Mouse (Mus musculus) macrophage (primary cell): ENCODE data around the gene Sept10. TPM values are rescaled to one million over a fixed set of nuclear protein-coding genes. Genes with fewer than 3 reads are reported as not detected.
"Not testable (repeated sequence)": the region's sequence is repeated elsewhere in the genome, so short reads cannot be mapped to it uniquely, and the experiment has no call there.

Experiments
- H3K27ac ChIP-seq: fragments of 350-480 bp; formaldehyde crosslinking; 2 replicates; pipeline ENCODE4 v1.9.0; 2021
- H3K36me3 ChIP-seq: fragments of 350-480 bp; formaldehyde crosslinking; 2 replicates; pipeline ENCODE4 v1.9.0; 2021; ENCODE audit errors: inconsistent target
- H3K4me3 ChIP-seq: fragments of 350-480 bp; formaldehyde crosslinking; 2 replicates; pipeline ENCODE4 v1.9.0; 2021; ENCODE audit errors: inconsistent target
- H3K79me2 ChIP-seq: fragments of 350-480 bp; formaldehyde crosslinking; 2 replicates; pipeline ENCODE4 v1.9.0; 2021; ENCODE audit errors: inconsistent target
- WGBS: methylation state at CpG from one replicate; pipeline ENCODE4 v1.1.7; 2026; ENCODE audit warnings: inconsistent platforms; ENCODE audit not compliant: missing documents; 5-methylcytosine and 5-hydroxymethylcytosine counted together
- polyA plus RNA-seq: library from polyadenylated mRNA; stranded (reverse); fragments of 250-400 nt; gene quantifications from 3 replicates; pipeline ENCODE4 v1.2.4, GENCODE M21; 2018; ENCODE audit warnings: inconsistent platforms

The Sept10 gene
- polyA plus RNA-seq, 1 experiment from 2014 or later, result 10.3 TPM

DNA sequence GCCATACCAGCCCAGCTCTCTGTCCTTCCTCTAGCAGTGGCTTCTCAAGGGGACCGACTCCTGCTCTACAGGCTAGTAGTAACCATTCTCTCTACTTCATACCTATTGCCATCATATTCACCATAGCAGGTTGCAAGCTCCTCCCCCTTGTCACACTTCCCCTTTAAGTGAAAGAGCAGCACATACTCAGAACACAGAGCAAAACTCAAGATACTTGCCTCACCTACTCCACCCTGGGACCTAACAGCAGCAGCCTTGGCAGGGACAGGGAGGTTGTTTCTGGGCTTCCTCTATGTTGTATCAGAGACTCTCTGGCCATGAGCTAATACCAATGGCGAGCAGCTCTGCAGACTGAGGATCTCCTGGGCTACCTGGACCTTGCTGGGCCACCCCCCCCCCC lies 96.2 kb downstream of the Sept10 start:
- Histone ChIP-seq H3K4me3 (no peak overlapping the region), H3K27ac (no peak overlapping the region), H3K79me2 (no peaks in the 10 kb centered on the region), H3K36me3 (no peaks in the 10 kb centered on the region)
- 78% methylated on average over 2 of the region's 2 CpGs for WGBS

DNA sequence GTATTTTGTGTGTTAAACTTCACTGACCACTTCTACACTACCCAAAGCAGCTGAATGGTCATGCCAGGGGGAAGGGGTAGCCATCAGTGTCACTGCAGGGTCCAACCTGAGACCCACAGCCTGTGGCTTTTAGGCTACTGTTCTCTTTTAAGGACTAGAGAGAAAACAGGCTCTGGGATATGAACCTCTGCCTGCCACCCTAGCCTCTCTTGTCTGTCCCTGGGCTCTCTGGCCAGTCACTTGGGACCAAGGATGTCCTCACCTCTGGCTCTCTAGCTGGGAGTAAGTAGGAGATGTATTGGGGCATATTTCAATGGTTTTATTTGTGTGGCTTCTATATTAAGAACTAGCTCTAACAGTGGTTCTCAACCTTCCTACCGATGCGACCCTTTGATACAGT lies 101.8 kb downstream of the Sept10 start:
- Histone ChIP-seq H3K36me3 (no peaks in the 10 kb centered on the region), H3K4me3 (no peak overlapping the region), H3K27ac (no peak overlapping the region), H3K79me2 (no peaks in the 10 kb centered on the region)
- WGBS, result 92% methylated on average over 2 of the region's 2 CpGs

DNA sequence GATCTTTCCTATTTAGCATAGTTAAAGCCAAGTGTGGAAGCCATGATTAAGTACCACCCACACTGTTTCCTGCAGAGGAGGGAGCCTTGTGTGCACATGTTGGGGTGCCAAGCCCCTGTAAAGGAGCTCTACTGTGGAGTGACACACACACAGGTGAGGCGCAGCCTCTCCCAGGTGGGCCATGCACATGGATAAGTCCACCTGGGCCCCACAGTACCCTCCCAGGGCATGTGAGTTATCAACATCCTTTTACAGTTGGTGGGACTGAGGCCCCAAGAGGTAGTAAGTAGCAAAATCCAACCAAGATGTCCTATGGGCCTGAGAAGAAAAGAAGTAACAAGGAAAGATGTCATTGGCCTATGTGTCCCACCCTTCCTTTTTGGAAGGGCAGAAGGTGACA lies 102.6 kb downstream of the Sept10 start:
- Histone ChIP-seq H3K27ac (no peak overlapping the region), H3K79me2 (no peaks in the 10 kb centered on the region), H3K36me3 (no peaks in the 10 kb centered on the region), H3K4me3 (no peak overlapping the region)
- WGBS, result 77% methylated on average over 1 of the region's 1 CpGs

DNA sequence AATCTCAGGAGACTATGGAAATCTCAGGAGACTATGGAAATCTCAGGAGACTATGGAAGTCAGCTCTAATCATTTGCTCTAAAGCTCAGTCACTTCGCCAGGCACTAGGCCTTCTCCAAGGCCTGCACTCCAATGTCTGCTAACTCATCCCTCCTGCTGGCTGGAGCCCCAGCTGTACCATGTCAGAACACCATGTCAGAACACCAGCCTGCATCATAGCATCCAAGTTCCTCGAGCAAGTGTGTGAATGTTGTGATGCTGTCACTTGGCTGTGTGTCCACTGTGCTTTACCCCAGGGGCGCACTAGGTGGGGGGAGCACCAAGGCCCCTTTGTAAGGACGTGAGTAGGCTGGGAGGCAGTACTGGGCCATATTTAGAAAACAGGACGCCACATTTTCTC lies 104.1 kb downstream of the Sept10 start:
- H3K79me2 ChIP-seq, result no peaks in the 10 kb centered on the region
- H3K27ac ChIP-seq, result no peak overlapping the region
- H3K36me3 ChIP-seq, result no peaks in the 10 kb centered on the region
- 96% methylated on average over 4 of the region's 5 CpGs for WGBS
- no peak overlapping the region for H3K4me3 ChIP-seq

DNA sequence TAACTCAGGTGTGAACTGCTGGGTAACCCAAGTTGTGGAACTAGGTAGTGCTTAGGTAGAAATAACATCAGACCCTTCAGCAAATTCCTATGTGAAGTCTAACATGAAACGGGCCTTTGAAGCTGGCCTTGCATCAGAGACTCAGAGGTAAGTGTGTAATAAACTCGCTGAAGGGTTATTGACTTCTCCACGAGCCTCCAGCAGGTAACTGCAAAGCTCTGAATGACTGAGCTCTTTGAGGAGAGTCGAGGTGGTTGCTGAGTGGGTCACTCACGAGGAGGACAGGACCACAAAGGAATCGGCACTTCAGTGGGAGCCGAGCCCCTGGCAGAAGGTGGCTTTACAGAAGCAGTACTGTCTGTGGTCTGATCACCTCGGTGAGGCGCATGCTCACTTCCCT lies 105.3 kb downstream of the Sept10 start:
- Histone ChIP-seq H3K79me2 (no peaks in the 10 kb centered on the region), H3K27ac (no peak overlapping the region), H3K4me3 (no peak overlapping the region), H3K36me3 (no peaks in the 10 kb centered on the region)
- WGBS, result 71% methylated on average over 9 of the region's 9 CpGs

DNA sequence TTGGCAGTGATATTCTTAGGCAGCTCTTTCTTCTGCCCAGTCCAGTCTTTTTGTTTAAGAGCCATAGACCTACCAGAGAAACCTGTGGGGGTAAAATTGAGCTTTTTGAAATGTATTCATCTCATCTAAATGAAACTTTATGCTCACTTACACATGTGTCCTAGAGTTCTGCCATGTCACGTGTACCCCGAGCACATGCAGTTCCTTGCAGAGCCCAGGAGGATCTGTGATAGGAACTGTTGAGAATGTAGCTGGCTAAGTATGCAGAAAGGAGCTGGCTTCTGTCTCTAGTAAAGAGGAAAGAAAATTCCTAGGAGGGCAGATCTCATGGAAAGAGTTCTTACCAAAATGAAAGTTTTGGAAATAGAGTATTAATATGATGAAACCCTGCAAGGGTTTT lies 106.0 kb downstream of the Sept10 start:
- no peak overlapping the region for H3K27ac ChIP-seq
- H3K36me3 ChIP-seq, result no peaks in the 10 kb centered on the region
- no peak overlapping the region for H3K4me3 ChIP-seq
- 97% methylated on average over 2 of the region's 2 CpGs for WGBS
- no peaks in the 10 kb centered on the region for H3K79me2 ChIP-seq

DNA sequence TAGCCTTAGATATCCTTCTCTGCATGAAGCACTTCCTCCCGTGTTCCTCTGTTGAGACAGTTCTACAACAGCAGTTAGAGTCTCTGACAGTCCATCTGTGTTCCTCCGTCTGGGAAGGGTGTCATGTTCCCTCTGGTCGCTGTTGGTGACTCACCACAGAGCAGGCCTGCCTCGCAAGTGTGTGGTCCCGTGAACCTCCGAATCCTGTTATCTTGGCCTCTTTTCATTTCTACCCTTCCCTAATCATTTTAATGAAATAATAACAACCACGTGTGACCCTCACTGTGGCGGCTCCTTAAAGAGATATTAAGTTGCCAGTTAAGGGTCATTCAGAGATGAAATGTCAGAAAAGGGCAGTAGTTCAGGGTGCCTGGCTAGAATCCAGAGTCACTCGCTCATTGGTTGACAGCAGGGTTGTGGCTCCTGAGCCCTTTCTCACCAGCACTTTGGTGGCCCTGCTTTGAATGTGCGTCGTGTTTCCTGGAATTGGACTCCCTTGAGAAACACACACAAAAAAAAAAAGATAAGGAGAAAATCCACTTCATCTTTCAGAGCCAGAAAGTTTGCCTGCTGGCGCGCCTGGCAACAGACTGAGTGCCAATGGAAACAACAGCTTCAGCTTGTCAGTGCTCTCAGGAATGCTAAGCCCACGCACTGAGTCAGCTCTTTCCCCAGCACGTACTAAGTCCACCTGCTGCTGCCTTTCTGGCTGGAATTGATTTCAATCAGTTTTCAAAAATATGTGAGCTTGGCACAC lies 106.9 kb downstream of the Sept10 start:
- Histone ChIP-seq H3K36me3 (no peaks in the 10 kb centered on the region), H3K79me2 (no peaks in the 10 kb centered on the region), H3K4me3 (no peak overlapping the region), H3K27ac (no peak overlapping the region)
- WGBS, result 87% methylated on average over 14 of the region's 15 CpGs

DNA sequence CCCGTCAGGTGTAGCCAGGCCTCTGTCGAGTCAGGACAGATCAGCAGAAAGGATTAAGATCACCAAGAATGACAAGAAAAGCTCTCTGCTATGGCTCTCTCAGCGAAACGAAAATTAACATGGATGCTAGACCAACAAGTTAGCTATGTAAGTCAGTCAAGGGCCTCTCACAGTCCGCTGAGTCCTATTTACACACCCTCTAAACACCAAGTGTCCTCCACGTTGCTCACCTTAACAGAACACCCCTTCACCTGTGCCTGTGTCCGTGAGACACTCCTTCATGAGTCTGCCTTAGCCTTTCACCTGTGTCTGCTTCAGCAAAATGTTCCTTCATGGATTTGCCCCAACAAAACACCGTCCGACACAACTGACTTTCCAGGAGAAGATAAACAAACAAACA lies 108.3 kb downstream of the Sept10 start:
- Histone ChIP-seq H3K79me2 (no peaks in the 10 kb centered on the region), H3K27ac (no peak overlapping the region)
- 93% methylated on average over 9 of the region's 9 CpGs for WGBS

DNA sequence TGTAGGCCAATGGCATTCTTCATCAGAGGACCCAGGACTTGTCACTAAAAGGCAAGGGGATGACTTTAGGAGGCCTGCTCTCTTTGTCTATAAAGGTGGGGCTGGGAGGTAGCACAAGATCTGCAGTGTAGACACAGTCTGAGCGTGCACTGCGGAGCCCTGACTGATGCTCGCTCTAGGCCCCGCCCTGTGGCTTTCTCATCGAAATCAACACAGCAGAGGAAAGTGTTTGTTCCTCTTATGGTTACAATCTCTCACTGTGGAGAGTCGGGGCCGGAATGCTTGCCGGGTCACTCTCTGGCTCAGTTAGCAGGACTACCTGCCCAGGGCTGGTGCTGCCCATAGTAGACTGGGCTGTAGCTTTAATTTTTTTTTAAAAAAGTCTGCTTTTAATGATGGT lies 108.9 kb downstream of the Sept10 start:
- no peaks in the 10 kb centered on the region for H3K36me3 ChIP-seq
- no peak overlapping the region for H3K4me3 ChIP-seq
- H3K79me2 ChIP-seq, result no peaks in the 10 kb centered on the region
- WGBS, result 6% methylated on average over 8 of the region's 8 CpGs
- no peak overlapping the region for H3K27ac ChIP-seq

More for the DNA sequence above, 108.3 kb downstream of the Sept10 start:
- no peak overlapping the region for H3K4me3 ChIP-seq
- H3K36me3 ChIP-seq, result no peaks in the 10 kb centered on the region

DNA sequence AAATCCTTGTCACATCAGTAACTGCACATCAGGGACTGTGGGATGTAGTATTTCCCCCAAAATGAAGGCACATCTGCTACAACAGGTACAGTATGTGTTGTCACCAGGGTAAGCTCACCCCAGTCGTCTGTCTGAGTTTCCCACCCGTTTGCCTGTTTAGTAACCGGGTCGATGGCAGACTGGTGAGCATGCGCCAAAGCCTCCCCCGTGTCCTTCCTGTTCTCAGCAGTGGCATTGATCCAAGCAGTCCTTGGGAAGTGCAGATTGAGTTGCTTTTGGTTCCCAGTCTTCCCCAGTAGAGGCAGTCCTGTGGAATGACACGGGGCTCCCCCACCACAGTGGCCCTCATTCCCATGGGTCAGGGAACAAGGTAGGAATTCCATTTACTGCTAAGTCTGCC lies 111.3 kb downstream of the Sept10 start:
- 94% methylated on average over 7 of the region's 7 CpGs for WGBS
- Histone ChIP-seq H3K27ac (no peak overlapping the region), H3K79me2 (no peaks in the 10 kb centered on the region), H3K36me3 (no peaks in the 10 kb centered on the region), H3K4me3 (no peak overlapping the region)

DNA sequence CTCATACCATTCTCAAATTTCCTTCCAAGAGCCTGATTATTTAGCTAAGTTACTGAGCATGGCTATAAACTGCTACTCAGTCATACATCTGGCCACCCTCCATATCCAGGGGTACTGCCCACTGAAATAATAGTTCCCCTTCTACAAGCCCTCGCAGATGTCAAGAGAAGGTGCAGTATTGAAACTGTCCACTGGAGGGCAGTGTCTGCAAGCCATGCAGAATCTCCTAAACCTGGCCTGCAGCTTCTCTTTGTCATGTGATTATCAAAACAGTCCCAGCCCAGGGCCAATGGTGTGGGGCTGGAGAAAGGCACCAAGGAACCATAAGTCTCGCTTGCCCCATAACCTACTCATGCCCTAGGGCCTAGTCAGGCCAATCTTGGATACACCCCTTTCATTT lies 112.6 kb downstream of the Sept10 start:
- WGBS, result 8% methylated on average over 2 of the region's 2 CpGs
- H3K27ac ChIP-seq, result no peak overlapping the region
- H3K36me3 ChIP-seq, result no peaks in the 10 kb centered on the region
- H3K4me3 ChIP-seq, result no peak overlapping the region
- no peaks in the 10 kb centered on the region for H3K79me2 ChIP-seq

DNA sequence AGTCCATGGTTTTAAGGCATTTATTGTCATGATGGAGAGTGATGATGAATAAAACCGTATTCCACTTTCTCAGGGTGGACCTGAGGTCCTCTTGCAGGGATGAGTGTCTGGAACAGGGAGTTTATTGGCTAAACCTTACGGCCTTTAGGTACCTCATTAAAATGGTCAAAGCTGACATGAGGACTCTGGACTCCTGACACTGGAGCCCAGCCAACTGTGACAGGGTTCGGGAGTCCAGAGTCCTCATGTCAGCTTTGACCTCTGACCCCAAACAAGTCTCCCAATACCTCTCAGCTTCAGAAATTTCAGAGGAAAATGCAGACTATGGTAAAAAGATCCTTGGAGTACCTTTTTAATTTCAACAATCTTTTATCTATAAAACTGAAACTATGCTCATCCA lies 115.0 kb downstream of the Sept10 start:
- Histone ChIP-seq H3K79me2 (no peaks in the 10 kb centered on the region), H3K36me3 (no peaks in the 10 kb centered on the region)
- WGBS, result 89% methylated on average over 3 of the region's 3 CpGs

DNA sequence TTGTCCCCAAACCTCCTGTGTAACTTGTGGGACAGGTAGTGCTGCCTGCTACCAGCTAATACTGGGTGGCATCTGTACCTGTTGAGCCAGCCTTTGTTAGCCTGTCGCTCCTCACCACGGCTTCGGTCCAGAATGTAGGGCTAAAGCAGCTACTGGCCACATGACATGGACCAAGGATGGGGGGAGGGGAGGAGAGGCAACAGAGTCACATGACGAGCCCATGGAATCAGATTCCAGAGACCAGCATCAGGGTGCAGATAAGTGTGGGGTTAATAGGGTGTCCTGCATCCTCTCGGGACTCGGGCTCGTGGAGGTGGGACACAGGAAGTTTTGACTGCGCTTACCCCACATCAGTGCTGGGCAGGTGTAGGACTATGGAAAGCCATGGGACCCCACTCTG lies 115.8 kb downstream of the Sept10 start:
- Histone ChIP-seq H3K79me2 (no peaks in the 10 kb centered on the region), H3K36me3 (no peaks in the 10 kb centered on the region), H3K4me3 (no peak overlapping the region), H3K27ac (no peak overlapping the region)
- 89% methylated on average over 8 of the region's 8 CpGs for WGBS

More for the DNA sequence above, 115.0 kb downstream of the Sept10 start:
- Histone ChIP-seq H3K27ac (no peak overlapping the region), H3K4me3 (no peak overlapping the region)

DNA sequence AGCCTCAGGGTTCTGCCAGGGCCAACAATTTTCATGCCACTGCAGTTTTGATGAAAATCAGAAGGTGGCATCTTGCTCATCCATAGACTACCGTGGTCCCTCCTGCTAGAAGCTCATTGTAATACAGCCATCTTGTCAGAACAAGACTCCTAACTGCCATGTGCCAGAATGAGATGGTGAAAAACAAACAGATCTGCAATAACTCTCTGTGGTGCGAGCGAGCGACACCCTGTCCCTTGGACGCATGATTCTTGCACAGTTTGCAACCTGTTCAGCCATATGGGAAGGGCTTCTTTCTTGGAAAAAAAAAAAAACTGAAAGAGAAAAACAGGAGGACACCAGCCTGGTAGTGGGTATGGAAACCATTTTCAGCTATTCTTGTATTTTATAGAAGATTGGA lies 117.0 kb downstream of the Sept10 start:
- no peak overlapping the region for H3K4me3 ChIP-seq
- WGBS, result 93% methylated on average over 5 of the region's 5 CpGs

DNA sequence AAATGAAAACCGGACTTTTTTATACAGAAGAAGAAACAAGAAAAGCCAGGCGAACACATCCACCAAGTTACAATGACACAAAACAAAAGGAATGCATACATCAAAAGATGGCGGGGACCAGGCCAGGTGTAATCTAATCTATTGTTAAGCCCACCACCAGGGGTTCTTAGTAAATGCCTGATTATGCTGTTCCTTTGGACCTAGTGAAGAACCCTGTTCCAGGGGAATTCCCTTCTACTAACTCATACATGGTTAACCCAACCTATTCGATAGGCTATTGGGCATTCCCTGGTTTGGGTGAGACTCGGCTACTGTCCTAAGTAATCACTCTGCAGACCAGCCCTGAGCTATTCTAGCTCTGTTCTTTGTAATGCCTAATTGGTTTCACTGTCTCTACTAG lies 118.6 kb downstream of the Sept10 start:
- 90% methylated on average over 4 of the region's 5 CpGs for WGBS
- not testable (repeated sequence) for H3K79me2 ChIP-seq, H3K4me3 ChIP-seq, H3K27ac ChIP-seq, H3K36me3 ChIP-seq

More for the DNA sequence above, 117.0 kb downstream of the Sept10 start:
- Histone ChIP-seq H3K27ac (no peak overlapping the region), H3K36me3 (no peaks in the 10 kb centered on the region), H3K79me2 (no peaks in the 10 kb centered on the region)

DNA sequence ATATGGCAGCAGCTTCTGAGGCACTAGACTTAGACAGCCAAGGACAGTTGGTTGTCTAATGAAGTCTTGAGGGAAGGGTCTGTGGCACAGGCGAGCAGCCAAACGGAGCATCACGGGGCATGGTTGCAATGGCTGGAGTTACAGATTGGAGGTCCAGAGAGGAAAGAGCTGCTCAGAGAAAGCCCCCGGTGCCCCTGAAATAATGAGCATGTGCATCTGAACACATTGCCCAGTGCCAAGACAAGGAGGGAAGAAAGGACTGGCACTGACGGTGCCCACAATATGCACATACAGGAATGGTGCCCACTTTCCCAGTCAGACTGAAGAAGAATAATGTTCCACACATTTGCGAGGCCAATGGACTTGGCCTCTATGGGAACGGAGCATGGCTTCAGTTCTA lies 129.7 kb downstream of the Sept10 start:
- H3K4me3 ChIP-seq, result no peak overlapping the region
- 96% methylated on average over 7 of the region's 7 CpGs for WGBS
- H3K36me3 ChIP-seq, result no peaks in the 10 kb centered on the region
- no peak overlapping the region for H3K27ac ChIP-seq
- no peaks in the 10 kb centered on the region for H3K79me2 ChIP-seq
